Mouse (Mus musculus): Measurements from ENCODE around the gene Klhl3. TPM values are rescaled to one million over a fixed set of nuclear protein-coding genes. Genes with fewer than 3 reads are reported as not detected.
A peak's percentile ranks its signal among the peaks of the same experiment; 100 is the strongest.
"Not testable (repeated sequence)": the region's sequence is repeated elsewhere in the genome, so short reads cannot be mapped to it uniquely, and the experiment has no call there.

Gene Klhl3
- total RNA-seq (2021), result 1 to 10 TPM; 1.5 to 1.9 TPM
- long read RNA-seq, experiment 1, result 0 reads
- long read RNA-seq, experiment 2, partial matches to known transcripts, result 0 of 1 reads
- long read RNA-seq, experiment 2, other reads (novel, unspliced or antisense), result 1 of 1 reads

GRCm38 (mm10) chr13:58113061-58113900 lies at the start of gene Klhl3:
Gene Klhl3 (minus strand): TSS chr13:58113592.
- peak; percentile 70 to 85 for DNase-seq

- no peak for DNase-seq
Measured at GRCm38 (mm10) chr13:58160761-58161160, 47.4 kb upstream of the Klhl3 start.

GRCm38 (mm10) chr13:58158099-58158912 lies 44.9 kb upstream of the Klhl3 start:
- peak; percentile 89 to 90 for DNase-seq

GRCm38 (mm10) chr13:58157447-58158098 lies 44.2 kb upstream of the Klhl3 start, which contains the start of gene Idnk:
Gene Idnk (plus strand): TSS chr13:58157649.
- DNase-seq, result peak; percentile 97 to 98

GRCm38 (mm10) chr13:58157036-58157435 lies 43.6 kb upstream of the Klhl3 start:
- DNase-seq, result no peak

- DNase-seq, result no peak
Measured at GRCm38 (mm10) chr13:58156031-58156430, 42.6 kb upstream of the Klhl3 start.

GRCm38 (mm10) chr13:58150442-58150841 lies 37.0 kb upstream of the Klhl3 start:
- no peak for DNase-seq

- no peak for DNase-seq
Measured at GRCm38 (mm10) chr13:58149629-58150028, 36.2 kb upstream of the Klhl3 start.

- no peak for DNase-seq
Measured at GRCm38 (mm10) chr13:58149033-58149558, 35.7 kb upstream of the Klhl3 start.

- peak; percentile 34 to 58 for DNase-seq
Measured at GRCm38 (mm10) chr13:58148256-58148831, 35.0 kb upstream of the Klhl3 start.

- DNase-seq, result no peak
Measured at GRCm38 (mm10) chr13:58147760-58148159, 34.4 kb upstream of the Klhl3 start.

- DNase-seq, result not testable (repeated sequence)
Measured at GRCm38 (mm10) chr13:58146603-58147002, 33.2 kb upstream of the Klhl3 start.

GRCm38 (mm10) chr13:58131692-58132091 lies 18.3 kb upstream of the Klhl3 start:
- DNase-seq, result no peak

GRCm38 (mm10) chr13:58129687-58130246 lies 16.4 kb upstream of the Klhl3 start:
- no peak for DNase-seq

- DNase-seq, result peak; percentile 97 to 98
Measured at GRCm38 (mm10) chr13:58128768-58129671, 15.6 kb upstream of the Klhl3 start.

GRCm38 (mm10) chr13:58128396-58128767 lies 15.0 kb upstream of the Klhl3 start, which contains the start of gene Hnrnpa0:
Gene Hnrnpa0 (minus strand): TSS chr13:58128556.
- DNase-seq, result peak; percentile 96 to 97

- DNase-seq, result peak; percentile 63 to 68
Measured at GRCm38 (mm10) chr13:58127766-58128361, 14.5 kb upstream of the Klhl3 start.

- DNase-seq, result peak in 1 of 2 experiments; percentile 49
Measured at GRCm38 (mm10) chr13:58126862-58127765, 13.7 kb upstream of the Klhl3 start.
